Mouse (Mus musculus): Measurements from ENCODE around the gene Ppp1r9b. TPM values are rescaled to one million over a fixed set of nuclear protein-coding genes. Genes with fewer than 3 reads are reported as not detected.
A peak's percentile ranks its signal among the peaks of the same experiment; 100 is the strongest.

Gene Ppp1r9b
- total RNA-seq, 2 experiments from 2014 or later: 501 TPM

GRCm38 (mm10) chr11:95012487-95012886 is 21.7 kb downstream of the Ppp1r9b start:
- no peak for DNase-seq (ENCODE audit: low spot score in 2 of 2)

DNA sequence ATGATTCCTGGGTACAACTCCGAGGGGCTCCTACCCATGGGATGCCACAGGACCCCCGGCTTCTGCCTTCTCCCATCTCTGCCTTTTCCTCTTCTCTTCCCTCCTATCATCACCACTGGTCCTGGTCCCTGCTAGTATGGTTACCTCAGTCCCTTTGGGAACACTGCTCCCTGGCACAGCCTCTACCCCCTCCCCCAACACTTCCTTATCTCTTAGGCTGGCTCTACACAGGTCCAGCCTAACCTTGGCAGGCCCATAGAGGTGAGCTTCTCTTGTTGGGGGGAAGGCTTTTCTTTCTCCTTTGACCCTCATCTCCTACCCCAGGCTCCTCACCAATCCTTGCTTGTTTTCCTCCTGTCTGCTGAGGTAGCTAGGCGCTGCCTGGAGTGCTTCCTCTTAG is 24.6 kb downstream of the Ppp1r9b start:
- DNase-seq (ENCODE audit: low spot score in 2 of 2): no peak

DNA sequence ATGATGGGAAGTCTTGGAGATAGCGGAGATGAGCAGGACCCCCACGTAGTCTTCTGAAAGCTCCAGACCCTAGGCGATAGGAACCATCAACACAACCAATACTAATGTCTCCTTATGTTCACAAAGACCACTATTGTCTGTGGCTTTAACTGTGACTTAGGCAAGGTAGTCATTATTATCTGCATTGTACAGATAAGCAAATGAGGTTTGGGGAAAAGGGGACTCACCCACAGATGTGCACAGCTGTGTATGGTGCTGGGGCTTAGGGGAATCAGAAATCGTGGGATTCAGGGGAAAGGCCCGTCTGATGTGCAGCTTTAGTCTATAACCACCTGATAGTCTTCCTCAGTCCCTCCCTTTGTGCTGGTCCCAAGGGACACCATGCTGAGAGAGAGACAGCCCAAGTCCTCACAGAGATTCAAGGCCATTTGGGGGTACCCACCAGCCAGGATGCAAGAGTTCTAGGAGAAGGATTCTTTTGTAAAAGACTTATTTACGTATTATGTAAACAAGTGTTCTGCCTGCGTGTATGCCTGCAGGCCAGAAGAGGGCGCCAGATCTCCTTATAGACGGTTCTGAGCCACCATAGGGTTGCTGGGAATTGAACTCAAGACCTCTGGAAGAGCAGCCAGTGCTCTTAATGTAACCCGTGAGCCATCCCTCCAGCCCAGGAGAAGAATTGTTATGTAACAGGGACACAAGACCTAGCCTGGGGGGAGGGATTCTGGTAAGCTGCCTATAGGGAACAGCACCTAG is 31.6 kb downstream of the Ppp1r9b start:
- no peak for DNase-seq (ENCODE audit: low spot score in 2 of 2)

GRCm38 (mm10) chr11:95023481-95023880 is 32.6 kb downstream of the Ppp1r9b start:
- no peak for DNase-seq (ENCODE audit: low spot score in 2 of 2)

DNA sequence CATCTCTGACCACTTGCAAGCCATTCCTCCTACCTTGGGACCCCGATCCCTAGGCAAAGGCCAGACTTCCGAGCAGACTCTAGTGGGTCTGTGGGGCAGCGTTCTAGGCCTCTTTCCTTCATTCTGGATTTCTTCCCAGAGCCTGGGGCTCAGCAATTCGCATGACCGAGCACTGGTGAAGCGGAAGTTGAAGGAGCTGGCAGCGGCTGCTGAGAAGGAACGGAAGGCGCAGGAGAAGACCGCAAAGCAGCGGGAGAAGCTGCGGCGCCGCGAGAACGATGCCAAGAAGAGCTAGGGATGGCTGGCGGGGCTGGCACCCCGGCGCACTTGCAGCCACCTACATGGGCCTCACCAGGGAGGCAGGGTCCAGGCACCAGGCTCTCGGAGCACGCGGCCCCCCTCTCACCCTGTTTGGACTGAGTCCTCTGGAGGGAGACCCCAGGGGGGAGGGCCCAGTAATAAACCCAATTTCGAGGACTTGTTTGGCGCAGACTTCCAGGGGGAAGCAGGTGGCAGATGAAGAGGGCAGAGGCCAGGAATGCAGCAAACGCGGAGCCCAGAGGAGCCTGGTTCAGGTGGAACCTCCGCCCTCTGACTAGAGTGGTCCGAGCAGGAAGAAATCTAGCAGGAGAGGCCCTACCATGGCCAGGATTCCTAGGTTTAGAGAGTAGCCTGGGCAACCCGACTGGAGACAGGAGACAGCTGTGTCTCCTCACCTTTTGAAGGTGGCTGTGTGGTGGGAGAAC is 33.8 kb downstream of the Ppp1r9b start:
- peak; percentile 65 for DNase-seq (ENCODE audit: low spot score in 2 of 2)

DNA sequence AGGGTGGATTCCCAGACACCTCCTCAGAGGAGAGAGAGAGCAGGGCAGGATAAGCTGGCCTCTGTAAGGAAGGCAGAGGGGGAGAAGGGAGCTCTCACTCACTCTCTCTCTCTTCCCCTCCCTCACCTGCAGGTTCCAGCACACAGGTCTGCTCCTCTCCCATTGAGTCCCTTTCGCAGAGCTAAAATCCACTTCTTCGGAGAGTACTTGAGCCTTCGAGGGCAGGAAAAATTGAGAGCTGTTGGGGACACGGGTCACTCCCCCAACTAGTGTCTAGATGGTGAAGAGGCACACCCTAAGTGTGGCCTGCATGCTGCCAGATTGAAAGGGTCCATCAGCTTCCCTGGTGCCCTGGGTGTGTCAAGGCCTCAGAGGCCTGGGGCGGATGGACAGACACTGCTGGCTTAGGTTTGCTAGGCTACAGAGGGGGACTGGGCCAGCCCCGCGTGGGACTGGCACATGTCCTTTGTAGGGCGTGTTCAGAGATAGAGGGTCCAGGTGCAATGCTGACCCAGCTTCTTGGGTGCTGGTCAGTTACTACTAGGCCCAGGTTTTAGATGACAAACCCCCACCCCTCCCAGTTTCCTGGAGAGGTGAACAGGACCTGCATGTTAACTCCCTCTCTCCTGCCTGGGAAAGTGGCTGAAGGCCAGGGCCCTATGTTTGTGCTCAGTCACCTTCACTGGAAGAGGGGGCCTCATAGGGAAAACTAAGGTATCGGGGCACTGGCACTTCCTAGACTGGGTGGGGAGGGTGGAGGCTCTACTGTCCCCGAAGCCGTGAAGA is 34.6 kb downstream of the Ppp1r9b start:
- no peak for DNase-seq (ENCODE audit: low spot score in 2 of 2)

DNA sequence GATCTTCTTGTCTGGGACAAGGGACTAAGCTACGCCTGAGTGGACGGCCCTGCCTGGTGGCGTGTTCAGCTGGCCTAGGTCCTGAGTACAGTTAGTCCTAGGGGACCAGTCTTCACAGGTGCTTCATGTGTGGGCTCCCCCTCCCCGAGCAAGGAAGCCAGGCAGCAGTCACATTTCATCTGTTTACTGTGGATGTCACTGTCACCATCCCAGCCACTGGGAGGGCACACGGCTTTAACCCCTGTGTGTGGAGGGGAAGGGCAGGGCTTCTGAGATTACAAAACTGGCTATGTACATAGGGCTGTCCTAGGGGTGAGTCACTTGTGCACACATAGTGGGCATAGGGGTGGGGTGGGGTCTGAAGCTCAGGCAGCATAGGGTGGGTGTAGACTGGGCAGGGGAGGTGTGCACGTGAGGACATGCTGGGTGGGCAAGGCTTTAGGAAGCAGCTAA is 35.3 kb downstream of the Ppp1r9b start:
- DNase-seq (ENCODE audit: low spot score in 2 of 2): no peak

DNA sequence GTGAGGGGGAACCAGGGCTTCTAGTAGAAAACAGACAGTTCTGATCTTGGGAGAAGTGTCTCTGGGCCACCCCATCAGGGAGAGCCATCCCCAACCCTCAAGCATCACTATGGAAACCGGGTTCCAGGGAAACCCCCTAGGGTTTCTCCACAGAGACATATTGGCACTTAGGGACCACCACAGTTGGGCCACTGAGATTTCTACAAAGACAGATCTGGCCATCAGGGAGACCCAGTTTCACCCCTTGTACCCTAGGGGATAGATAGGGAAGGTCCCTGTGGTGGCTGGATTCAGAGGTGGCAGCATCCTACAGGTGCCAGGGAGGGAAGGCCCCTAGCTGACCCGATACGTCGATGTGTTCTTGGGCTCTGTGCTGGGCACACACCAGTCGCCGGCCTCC is 36.0 kb downstream of the Ppp1r9b start:
- no peak for DNase-seq (ENCODE audit: low spot score in 2 of 2)

DNA sequence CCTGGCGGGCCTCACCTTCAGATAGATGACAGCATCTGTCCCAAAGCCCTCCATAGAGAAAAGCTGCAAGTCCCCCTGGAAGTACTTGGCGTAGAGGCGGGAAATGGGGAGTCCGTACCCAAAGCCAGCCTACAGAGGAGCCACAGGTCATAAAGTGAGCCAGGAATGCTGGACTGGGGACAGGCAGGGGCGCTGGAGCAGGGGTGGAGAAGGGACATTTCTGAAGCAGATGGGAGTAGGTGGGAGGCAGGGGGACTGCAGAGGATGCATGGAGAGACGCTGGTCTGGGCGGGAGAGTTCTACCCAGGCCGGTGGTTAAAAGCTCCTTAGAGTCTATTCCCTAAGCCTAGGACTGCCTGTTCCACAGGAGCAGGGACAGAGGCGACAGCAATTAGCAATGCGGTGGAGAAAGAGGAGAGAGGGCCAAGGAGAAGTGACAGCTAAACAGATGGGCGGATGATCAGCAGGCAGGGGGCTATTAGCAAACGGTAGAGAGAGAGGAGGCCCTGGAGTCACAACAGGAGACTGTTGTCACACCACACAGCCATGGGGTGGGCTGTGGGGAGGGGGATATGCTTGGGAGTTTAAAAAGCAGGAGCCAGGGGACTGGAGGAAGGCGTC is 37.1 kb downstream of the Ppp1r9b start:
- DNase-seq (ENCODE audit: low spot score in 2 of 2): no peak

- no peak for DNase-seq (ENCODE audit: low spot score in 2 of 2)
Measured at GRCm38 (mm10) chr11:95032945-95033344, 42.1 kb downstream of the Ppp1r9b start.

- no peak for DNase-seq (ENCODE audit: low spot score in 2 of 2)
Measured at GRCm38 (mm10) chr11:95033617-95034016, 42.8 kb downstream of the Ppp1r9b start.

GRCm38 (mm10) chr11:95034902-95035301 is 44.1 kb downstream of the Ppp1r9b start:
- DNase-seq (ENCODE audit: low spot score in 2 of 2): no peak

DNA sequence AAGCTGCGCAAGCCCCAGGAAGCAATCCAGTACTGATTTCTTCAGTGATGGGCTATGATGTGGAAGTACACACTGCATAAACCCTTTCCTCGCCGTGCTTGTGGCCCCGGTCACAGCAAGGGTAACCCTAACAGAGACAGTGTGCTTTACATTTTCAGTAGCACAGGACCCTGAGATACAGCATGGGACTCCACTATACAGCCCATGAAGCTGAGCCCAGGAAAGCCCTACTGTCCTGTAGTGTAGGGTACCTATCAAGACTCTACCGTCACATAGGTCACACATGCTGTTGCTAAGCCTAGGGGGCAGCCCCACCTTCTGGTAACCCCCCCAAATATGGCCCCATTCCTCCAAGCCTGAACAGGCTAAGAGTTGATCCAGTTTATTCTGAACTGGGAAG is 45.7 kb downstream of the Ppp1r9b start:
- no peak for DNase-seq (ENCODE audit: low spot score in 2 of 2)

DNA sequence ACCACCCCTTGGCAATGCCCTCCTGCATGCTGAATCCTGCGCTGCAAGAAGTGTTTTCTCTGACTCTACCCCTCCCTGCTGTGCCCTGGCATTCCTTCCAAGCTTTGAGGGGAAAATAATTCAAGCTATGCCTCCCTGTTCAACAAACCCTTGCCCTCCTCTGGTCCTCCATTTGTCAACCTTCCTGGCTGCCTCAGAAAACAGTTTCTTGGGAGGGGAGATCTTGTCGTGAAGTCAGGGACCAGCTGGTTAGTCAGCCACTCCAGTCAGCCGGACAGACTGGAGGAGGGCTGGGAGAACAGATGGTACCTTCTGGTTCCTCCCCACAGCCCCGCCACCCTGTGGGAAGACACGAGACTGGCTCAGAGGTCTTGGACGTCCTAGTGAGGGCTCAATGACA is 46.5 kb downstream of the Ppp1r9b start:
- peak in 1 of 2 experiments; percentile 24 for DNase-seq (ENCODE audit: low spot score in 2 of 2)

GRCm38 (mm10) chr11:95038156-95038817 is 47.5 kb downstream of the Ppp1r9b start:
- no peak for DNase-seq (ENCODE audit: low spot score in 2 of 2)

DNA sequence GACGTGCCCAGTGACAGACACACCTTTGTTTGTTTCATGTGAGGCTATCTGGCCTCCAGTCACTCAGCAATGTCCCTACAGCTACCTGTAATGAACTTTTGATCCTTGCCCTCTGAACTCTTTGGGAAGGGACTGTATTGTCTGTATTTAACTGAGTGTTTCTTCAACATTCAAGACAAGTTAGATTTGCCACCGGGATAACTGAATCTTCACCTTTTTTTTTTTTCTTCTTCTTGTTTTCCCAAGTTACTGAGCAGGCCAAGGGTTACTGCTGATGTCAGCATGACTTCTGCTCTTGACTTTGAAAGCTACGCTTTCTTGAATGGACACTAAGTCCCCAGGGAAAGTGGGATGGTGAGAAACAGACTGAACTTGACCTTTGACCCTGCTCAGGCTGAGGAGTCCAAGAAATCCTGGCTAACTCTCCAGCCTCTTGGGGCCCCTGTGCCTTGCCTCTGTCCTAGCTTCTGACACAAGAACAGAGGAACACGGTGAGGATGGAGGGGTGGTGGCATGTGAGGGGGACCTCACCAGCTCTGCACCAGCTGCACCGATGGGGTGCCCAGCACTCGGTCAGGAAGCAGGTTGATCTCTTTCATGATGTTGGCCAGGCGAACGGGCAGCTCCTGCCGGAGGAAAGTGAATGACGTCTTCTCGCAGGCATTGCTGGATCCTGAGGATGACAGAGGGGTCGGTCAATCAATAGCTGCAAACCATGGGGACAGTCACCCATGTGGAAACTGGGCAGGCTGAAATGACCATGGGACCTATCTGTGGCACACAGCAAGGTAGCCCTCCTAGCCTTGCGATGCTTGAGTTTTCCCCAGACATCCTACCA is 48.2 kb downstream of the Ppp1r9b start:
- peak in 1 of 2 experiments; percentile 13 for DNase-seq (ENCODE audit: low spot score in 2 of 2)

GRCm38 (mm10) chr11:95039766-95040165 is 48.9 kb downstream of the Ppp1r9b start:
- no peak for DNase-seq (ENCODE audit: low spot score in 2 of 2)

DNA sequence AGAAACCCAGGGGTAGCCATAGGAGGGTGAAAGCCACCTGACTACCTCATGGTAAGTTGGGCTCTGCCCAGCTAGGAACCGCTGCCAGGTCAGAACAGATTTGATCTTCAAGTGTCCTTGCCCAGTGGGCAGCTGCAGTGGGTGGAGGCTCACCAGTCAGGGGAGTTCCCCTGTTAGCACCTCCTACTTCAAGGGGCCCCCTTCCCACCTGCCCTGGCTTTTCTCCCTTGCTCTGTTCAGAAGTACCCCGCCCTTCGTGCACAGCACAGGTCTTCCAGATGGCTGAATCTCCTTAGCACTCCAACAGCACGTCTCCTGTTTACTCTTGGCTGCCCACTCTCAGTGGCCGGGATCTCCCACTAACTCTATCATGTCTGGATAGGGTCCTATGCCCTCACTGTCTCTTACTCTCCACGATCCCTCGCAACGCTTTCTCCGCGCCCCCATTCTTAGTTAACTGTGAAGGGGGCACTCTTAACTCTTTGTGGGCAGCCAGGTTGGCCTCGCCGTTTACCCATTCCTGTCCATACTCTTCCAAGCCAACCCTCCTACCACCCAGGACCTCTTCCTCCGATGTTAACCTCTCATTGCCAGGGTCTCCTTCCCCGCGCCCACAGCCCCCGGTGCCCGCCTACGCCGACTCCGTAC is 49.8 kb downstream of the Ppp1r9b start:
- DNase-seq (ENCODE audit: low spot score in 2 of 2): peak; percentile 49 to 50

DNA sequence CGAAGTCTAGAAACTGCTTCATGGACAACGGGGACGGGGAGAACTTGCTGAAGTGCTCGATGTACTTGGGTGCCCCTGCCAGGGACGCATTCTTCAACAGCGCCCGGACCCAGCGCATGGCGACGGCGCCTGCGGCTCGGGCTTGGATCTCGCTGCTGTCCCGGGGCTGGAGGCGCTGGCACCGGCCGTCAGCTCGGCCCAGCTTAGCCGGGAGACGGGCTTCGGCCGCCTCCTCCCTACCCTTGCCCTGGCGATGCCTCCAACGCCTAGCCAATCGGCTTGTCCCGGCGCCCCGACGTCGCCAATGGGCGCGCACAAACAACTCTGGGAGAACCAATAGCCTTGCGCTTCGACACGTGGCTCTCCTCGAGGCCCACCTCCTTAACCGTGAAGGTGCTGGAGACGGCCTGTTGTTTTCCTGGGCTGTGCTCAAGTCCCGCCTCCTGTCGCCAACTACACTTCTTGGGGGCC is 50.3 kb downstream of the Ppp1r9b start, which contains the start of gene Pdk2:
Gene Pdk2, minus strand, starts transcription at position 216 of the 471 bp plus-strand sequence.
- peak; percentile 94 to 95 for DNase-seq (ENCODE audit: low spot score in 2 of 2)
